Comparison of ENCODE assay signal across 8 mouse cellular contexts in the genomic region with DNA sequence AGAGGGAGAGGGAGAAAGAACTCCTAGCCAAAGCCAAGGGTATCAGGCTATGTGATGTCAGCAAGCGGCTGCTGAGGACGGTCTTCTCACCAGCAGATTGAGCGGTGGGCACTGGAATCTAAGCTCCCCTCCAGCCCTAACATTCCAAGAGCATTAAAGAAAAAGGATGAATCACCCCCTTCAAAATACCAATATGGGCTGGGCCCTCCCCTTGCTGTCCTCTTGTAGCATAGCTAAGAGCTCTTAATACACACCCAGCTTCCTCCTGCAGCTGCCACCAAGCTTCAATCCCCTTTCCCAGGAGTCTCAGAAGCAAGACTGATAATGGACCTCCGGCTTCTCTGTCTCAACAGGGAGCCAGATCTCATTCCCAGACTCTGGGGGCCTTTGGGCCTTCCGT. TPM values are rescaled to one million over a fixed set of nuclear protein-coding genes. Genes with fewer than 3 reads are reported as not detected.
DNase-seq lines count a peak whose midpoint lies in the region; ATAC-seq and TF ChIP-seq lines count a peak whose summit lies in the region.

No protein-coding gene starts in this region.

- H3K9me3 ChIP-seq in lung, embryonic 14.5 days (ENCODE audit: low read depth, low read length) = no peaks in the 10 kb centered on the region
- H3K9me3 ChIP-seq in embryonic facial prominence, embryonic 15.5 days (replicated peaks) = no peaks in the 10 kb centered on the region
- no peaks in the 10 kb centered on the region for H3K9me3 ChIP-seq in intestine, embryonic 15.5 days

- peak overlapping the region; percentile 57; the same call in 1 of the 2 replicates for H3K4me3 ChIP-seq in lung, embryonic 14.5 days (ENCODE audit: low read depth, low read length)
- H3K4me3 ChIP-seq in embryonic facial prominence, embryonic 15.5 days (replicated peaks) = peak overlapping the region; percentile 48; the same call in 1 of the 2 replicates
- 0 out of 2 replicates have a peak overlapping the region, but pooled peaks have one; percentile 38 for H3K4me3 ChIP-seq in intestine, embryonic 15.5 days (replicated peaks)
- H3K4me3 ChIP-seq in olfactory bulb, adult 2 months (ENCODE audit: insufficient read depth, low read depth, low read length) = 0 out of 2 replicates have a peak overlapping the region, but pooled peaks have one; percentile 56

- peak overlapping the region; percentile 84 for H3K4me2 ChIP-seq in lung, embryonic 14.5 days
- H3K4me2 ChIP-seq in embryonic facial prominence, embryonic 15.5 days (replicated peaks) = peak overlapping the region; percentile 77
- H3K4me2 ChIP-seq in intestine, embryonic 15.5 days (replicated peaks) = peak overlapping the region; percentile 83

- H3K9ac ChIP-seq in lung, embryonic 14.5 days = peak overlapping the region; percentile 51
- no peak overlapping the region for H3K9ac ChIP-seq in embryonic facial prominence, embryonic 15.5 days
- no peak overlapping the region for H3K9ac ChIP-seq in intestine, embryonic 15.5 days

- ATAC-seq in lung, embryonic 14.5 days (ENCODE audit: insufficient read depth) = no peak
- ATAC-seq in embryonic facial prominence, embryonic 15.5 days (ENCODE audit: insufficient number of reproducible peaks, low FRiP score, low TSS enrichment, low read depth) = no peak
- no peak for ATAC-seq in intestine, embryonic 15.5 days
- ATAC-seq in monocyte, adult 5-6 weeks (replicated peaks; ENCODE audit: insufficient number of reproducible peaks, low FRiP score, low TSS enrichment, poor library complexity, severe bottlenecking) = no peak

- TF ChIP-seq CTCF in lung, embryonic 14.5 days (IDR thresholded peaks at IDR 0.05; ENCODE audit: low read depth) = no peak
- TF ChIP-seq CTCF in olfactory bulb, adult 2 months (IDR thresholded peaks at IDR 0.05; ENCODE audit: insufficient read depth, low read depth, low read length) = no peak

- peak overlapping the region; percentile 34 for H3K27ac ChIP-seq in lung, embryonic 14.5 days (ENCODE audit: low read depth)
- H3K27ac ChIP-seq in embryonic facial prominence, embryonic 15.5 days (replicated peaks) = peak overlapping the region; percentile 84
- no peak overlapping the region for H3K27ac ChIP-seq in intestine, embryonic 15.5 days
- no peak overlapping the region for H3K27ac ChIP-seq in olfactory bulb, adult 2 months (ENCODE audit: insufficient read depth, low read depth, low read length)

- H3K36me3 ChIP-seq in lung, embryonic 14.5 days (ENCODE audit: insufficient read depth) = no peaks in the 10 kb centered on the region
- H3K36me3 ChIP-seq in embryonic facial prominence, embryonic 15.5 days = no peaks in the 10 kb centered on the region
- H3K36me3 ChIP-seq in intestine, embryonic 15.5 days = no peaks in the 10 kb centered on the region

- peaks cover 12% of the 10 kb centered on the region for H3K4me1 ChIP-seq in lung, embryonic 14.5 days (ENCODE audit: insufficient read depth)
- peaks cover 34% of the 10 kb centered on the region for H3K4me1 ChIP-seq in embryonic facial prominence, embryonic 15.5 days
- peaks cover 22% of the 10 kb centered on the region for H3K4me1 ChIP-seq in intestine, embryonic 15.5 days (replicated peaks)
- peaks cover 14% of the 10 kb centered on the region for H3K4me1 ChIP-seq in olfactory bulb, adult 2 months (ENCODE audit: control insufficient read depth, insufficient read depth, low read length)

- 25% methylated on average over 5 of the region's 5 CpGs for whole genome bisulfite sequencing in lung, embryonic 14.5 days
- WGBS in embryonic facial prominence, embryonic 15.5 days = 38% methylated on average over 5 of the region's 5 CpGs
- WGBS in intestine, embryonic 15.5 days = 50% methylated on average over 5 of the region's 5 CpGs
- WGBS in olfactory bulb, adult 2 months = 63% methylated on average over 5 of the region's 5 CpGs

- no peak for TF ChIP-seq POLR2A in olfactory bulb, adult 2 months (IDR thresholded peaks at IDR 0.05; ENCODE audit: insufficient read depth, low read depth, low read length)

- H3K27me3 ChIP-seq in lung, embryonic 14.5 days (ENCODE audit: insufficient read depth, low read length) = peaks cover 27% of the 10 kb centered on the region
- H3K27me3 ChIP-seq in embryonic facial prominence, embryonic 15.5 days = peaks cover 11% of the 10 kb centered on the region
- H3K27me3 ChIP-seq in intestine, embryonic 15.5 days (replicated peaks) = peaks cover 35% of the 10 kb centered on the region

- DNase-seq in lung, embryonic 14.5 days = peak; percentile 43
- no peak for DNase-seq in lung, postnatal 36 days
- no peak for DNase-seq in left cerebral cortex, adult 9 months (ENCODE audit: low spot score in 2 of 2)
- no peak for DNase-seq in gastrocnemius, postnatal 4 days (ENCODE audit: low spot score in 2 of 2)

RNA-seq across cellular contexts. Expression of gene Nog, which starts 4.6 kb away (rescaled TPM):
- polyA plus RNA-seq in lung, embryonic 14.5 days (2014; fragmentation: Nextera tagmentation; extraction: Ambion mirVana) = 2.8 and 2.9 TPM in 2 replicates
- polyA plus RNA-seq in embryonic facial prominence, embryonic 15.5 days (2015; fragmentation: Nextera tagmentation; extraction: Ambion mirVana) = 5.3 and 5.6 TPM in 2 replicates
- polyA plus RNA-seq in intestine, embryonic 15.5 days (2015; fragmentation: Nextera tagmentation; extraction: Ambion mirVana) = 2.6 and 2.7 TPM in 2 replicates
- polyA plus RNA-seq in olfactory bulb, adult 2 months (2012; ENCODE audit: insufficient read depth, insufficient read length, low replicate concordance, missing spikeins) = not detected in 2 replicates
- total RNA-seq in monocyte, adult 5-6 weeks (2017) = not detected in 3 replicates
- total RNA-seq in gastrocnemius, postnatal 4 days (2021) = 1 to 10 TPM; 4.2 to 5.6 TPM

Comparison
In these comparisons a context has a peak if more than half of its experiments do, and no peak if none do; other contexts are left out.
1. H3K27ac ChIP-seq: peak in lung, embryonic 14.5 days (single experiment) and embryonic facial prominence, embryonic 15.5 days (single experiment); none in intestine, embryonic 15.5 days (single experiment) and olfactory bulb, adult 2 months (single experiment).
2. Peak in every context shown above with its lines, with median percentiles within 50 percentile points of each other: H3K4me2 ChIP-seq and H3K4me3 ChIP-seq.